Mouse (Mus musculus): ENCODE data around the gene Tgif1. TPM values are rescaled to one million over a fixed set of nuclear protein-coding genes. Genes with fewer than 3 reads are reported as not detected.

Gene Tgif1
- polyA plus RNA-seq, 1 experiment from 2014 or later: 47.2 TPM

DNA sequence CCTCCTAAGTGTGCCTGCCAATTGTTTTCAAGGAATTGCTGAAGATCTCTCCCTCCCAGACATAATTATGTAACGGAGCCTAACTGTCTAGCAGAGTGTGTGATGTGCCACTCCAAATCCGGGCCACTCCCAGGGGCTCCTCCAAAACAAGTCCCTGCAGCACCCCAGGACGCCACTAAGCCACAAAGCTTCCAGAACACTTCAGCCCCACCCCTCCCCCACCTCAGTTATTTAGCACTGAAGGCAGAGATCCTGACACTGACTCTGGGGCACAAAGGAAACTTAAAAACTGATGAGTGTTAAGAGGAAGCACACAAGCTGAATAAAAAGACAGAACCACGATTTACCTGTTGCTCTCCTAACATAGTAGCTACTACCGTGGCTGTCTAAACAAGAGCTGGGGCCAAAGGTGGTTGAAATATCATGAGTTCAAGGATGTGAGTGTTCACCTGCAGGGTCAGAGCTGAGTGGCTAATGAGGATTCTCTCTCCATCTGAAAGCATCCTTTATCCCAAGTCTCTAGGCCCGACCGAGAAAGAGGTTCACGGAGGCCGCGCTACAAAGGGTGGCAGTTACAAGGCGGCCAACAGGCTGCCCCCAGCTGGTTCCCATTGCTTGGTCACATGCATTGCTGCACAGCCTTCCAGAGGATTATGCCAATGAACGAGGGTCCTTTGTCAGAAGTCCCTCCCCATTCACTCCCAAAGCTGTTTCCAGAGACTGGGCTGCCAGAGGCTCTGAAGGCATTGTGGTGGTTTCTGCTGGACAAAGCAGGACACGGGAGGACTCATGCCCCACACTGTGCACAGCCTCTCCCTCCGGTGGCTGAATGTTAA, 19.0 kb upstream of the Tgif1 start:
- WGBS: 12% methylated on average over 14 of the region's 14 CpGs
- H3K9me3 ChIP-seq (ENCODE audit: control insufficient read depth, low read length): no peaks in the 10 kb centered on the region
- H3K27ac ChIP-seq (replicated peaks; ENCODE audit: low read depth, low read length): 0 out of 2 replicates have a peak overlapping the region, but pooled peaks have one; percentile 8
- no peaks in the 10 kb centered on the region for H3K36me3 ChIP-seq (ENCODE audit: control insufficient read depth, insufficient read depth, low read length)
- H3K27me3 ChIP-seq (replicated peaks; ENCODE audit: control insufficient read depth, insufficient read depth, low read length): no peaks in the 10 kb centered on the region
- H3K4me1 ChIP-seq (ENCODE audit: control insufficient read depth, insufficient read depth, low read length): peaks cover 9% of the 10 kb centered on the region; the same call in 1 of the 2 replicates
- peak; percentile 72 for DNase-seq (ENCODE audit: low spot score)
- peak; percentile 70 for ATAC-seq (ENCODE audit: low read depth)
- H3K4me2 ChIP-seq (ENCODE audit: low read depth, low read length): peak overlapping the region; percentile 63
- peak overlapping the region; percentile 54; the same call in 1 of the 2 replicates for H3K9ac ChIP-seq (ENCODE audit: low read depth, low read length)
- H3K4me3 ChIP-seq (ENCODE audit: low read depth, low read length): 0 out of 2 replicates have a peak overlapping the region, but pooled peaks have one; percentile 32

DNA sequence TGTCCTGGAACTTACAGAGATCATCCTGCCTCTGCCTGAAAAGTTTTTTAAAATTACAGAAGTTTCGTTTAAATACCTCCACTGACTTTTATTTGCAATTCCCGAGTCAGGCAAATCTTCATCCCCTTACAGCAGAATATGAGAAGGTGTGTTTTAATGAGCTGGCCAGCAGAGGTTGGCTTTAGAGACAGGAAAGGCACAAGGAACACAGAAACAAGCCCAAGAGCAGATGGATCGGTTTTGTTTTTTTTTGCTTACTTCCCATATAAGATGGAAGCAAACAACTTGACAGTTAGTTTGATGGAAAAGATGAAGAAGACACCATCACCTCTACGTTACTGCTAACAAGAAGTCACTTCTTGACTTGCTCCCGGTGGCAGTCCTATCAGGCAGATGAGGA, 18.3 kb upstream of the Tgif1 start:
- Histone ChIP-seq H3K4me1 (ENCODE audit: control insufficient read depth, insufficient read depth, low read length) (peaks cover 9% of the 10 kb centered on the region; the same call in 1 of the 2 replicates), H3K36me3 (ENCODE audit: control insufficient read depth, insufficient read depth, low read length) (no peaks in the 10 kb centered on the region), H3K27ac (replicated peaks; ENCODE audit: low read depth, low read length) (no peak overlapping the region), H3K9me3 (ENCODE audit: control insufficient read depth, low read length) (no peaks in the 10 kb centered on the region), H3K4me3 (ENCODE audit: low read depth, low read length) (no peak overlapping the region), H3K27me3 (replicated peaks; ENCODE audit: control insufficient read depth, insufficient read depth, low read length) (no peaks in the 10 kb centered on the region), H3K4me2 (ENCODE audit: low read depth, low read length) (no peak overlapping the region), H3K9ac (ENCODE audit: low read depth, low read length) (no peak overlapping the region)
- ATAC-seq (ENCODE audit: low read depth): no peak
- DNase-seq (ENCODE audit: low spot score): no peak
- 56% methylated on average over 5 of the region's 5 CpGs for WGBS

GRCm38 (mm10) chr17:70870581-70870980, 17.2 kb upstream of the Tgif1 start:
- Histone ChIP-seq H3K27ac (replicated peaks; ENCODE audit: low read depth, low read length) (no peak overlapping the region), H3K4me3 (ENCODE audit: low read depth, low read length) (no peak overlapping the region), H3K4me1 (ENCODE audit: control insufficient read depth, insufficient read depth, low read length) (peaks cover 9% of the 10 kb centered on the region; the same call in 1 of the 2 replicates), H3K27me3 (replicated peaks; ENCODE audit: control insufficient read depth, insufficient read depth, low read length) (no peaks in the 10 kb centered on the region), H3K9me3 (ENCODE audit: control insufficient read depth, low read length) (no peaks in the 10 kb centered on the region), H3K4me2 (ENCODE audit: low read depth, low read length) (no peak overlapping the region), H3K36me3 (ENCODE audit: control insufficient read depth, insufficient read depth, low read length) (no peaks in the 10 kb centered on the region), H3K9ac (ENCODE audit: low read depth, low read length) (no peak overlapping the region)
- ATAC-seq (ENCODE audit: low read depth) (no peak), DNase-seq (ENCODE audit: low spot score) (no peak)
- 90% methylated on average over 4 of the region's 4 CpGs for WGBS

- Histone ChIP-seq H3K9ac (ENCODE audit: low read depth, low read length) (no peak overlapping the region), H3K27ac (replicated peaks; ENCODE audit: low read depth, low read length) (no peak overlapping the region), H3K9me3 (ENCODE audit: control insufficient read depth, low read length) (no peaks in the 10 kb centered on the region), H3K4me2 (ENCODE audit: low read depth, low read length) (no peak overlapping the region), H3K27me3 (replicated peaks; ENCODE audit: control insufficient read depth, insufficient read depth, low read length) (no peaks in the 10 kb centered on the region), H3K4me3 (ENCODE audit: low read depth, low read length) (no peak overlapping the region), H3K4me1 (ENCODE audit: control insufficient read depth, insufficient read depth, low read length) (peaks cover 6% of the 10 kb centered on the region; the same call in 1 of the 2 replicates), H3K36me3 (ENCODE audit: control insufficient read depth, insufficient read depth, low read length) (no peaks in the 10 kb centered on the region)
- 89% methylated on average over 5 of the region's 5 CpGs for WGBS
- ATAC-seq (ENCODE audit: low read depth) (no peak), DNase-seq (ENCODE audit: low spot score) (no peak)
Measured at GRCm38 (mm10) chr17:70868577-70869229, 15.4 kb upstream of the Tgif1 start.

DNA sequence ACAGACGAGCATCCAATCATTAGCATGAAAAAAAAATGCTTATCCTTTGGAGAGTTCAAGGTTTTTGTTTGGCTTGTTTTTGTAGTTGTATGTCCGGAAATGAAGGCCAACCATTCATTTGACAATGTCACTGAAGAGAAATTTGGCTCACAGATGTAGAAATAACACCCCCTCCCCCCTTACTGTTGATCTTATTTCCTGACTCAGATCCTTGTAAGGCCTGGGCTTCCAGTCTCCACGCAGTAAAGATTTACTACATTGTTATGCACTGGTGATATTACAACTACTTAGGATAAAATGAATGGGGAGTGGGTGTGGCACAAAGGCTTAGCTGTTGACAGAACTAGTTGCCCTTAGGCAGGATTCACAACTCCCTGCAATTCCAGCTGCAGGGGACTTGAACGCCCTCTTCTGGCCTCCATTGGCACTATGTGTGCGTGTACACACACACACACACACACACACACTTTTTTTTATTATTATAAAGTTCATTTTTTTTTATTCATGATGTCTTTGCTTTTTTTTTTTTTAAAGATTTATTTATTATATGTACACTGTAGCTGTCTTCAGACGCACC, 13.3 kb upstream of the Tgif1 start:
- Histone ChIP-seq H3K4me1 (ENCODE audit: control insufficient read depth, insufficient read depth, low read length) (no peaks in the 10 kb centered on the region), H3K27me3 (replicated peaks; ENCODE audit: control insufficient read depth, insufficient read depth, low read length) (no peaks in the 10 kb centered on the region), H3K27ac (replicated peaks; ENCODE audit: low read depth, low read length) (no peak overlapping the region), H3K9me3 (ENCODE audit: control insufficient read depth, low read length) (no peaks in the 10 kb centered on the region), H3K36me3 (ENCODE audit: control insufficient read depth, insufficient read depth, low read length) (no peaks in the 10 kb centered on the region), H3K9ac (ENCODE audit: low read depth, low read length) (no peak overlapping the region), H3K4me2 (ENCODE audit: low read depth, low read length) (no peak overlapping the region), H3K4me3 (ENCODE audit: low read depth, low read length) (no peak overlapping the region)
- no peak for DNase-seq (ENCODE audit: low spot score)
- ATAC-seq (ENCODE audit: low read depth): no peak
- 82% methylated on average over 6 of the region's 6 CpGs for WGBS

- Histone ChIP-seq H3K27me3 (replicated peaks; ENCODE audit: control insufficient read depth, insufficient read depth, low read length) (no peaks in the 10 kb centered on the region), H3K4me1 (ENCODE audit: control insufficient read depth, insufficient read depth, low read length) (no peaks in the 10 kb centered on the region), H3K9ac (ENCODE audit: low read depth, low read length) (no peak overlapping the region), H3K4me3 (ENCODE audit: low read depth, low read length) (no peak overlapping the region), H3K36me3 (ENCODE audit: control insufficient read depth, insufficient read depth, low read length) (no peaks in the 10 kb centered on the region), H3K4me2 (ENCODE audit: low read depth, low read length) (no peak overlapping the region), H3K9me3 (ENCODE audit: control insufficient read depth, low read length) (no peaks in the 10 kb centered on the region), H3K27ac (replicated peaks; ENCODE audit: low read depth, low read length) (no peak overlapping the region)
- DNase-seq (ENCODE audit: low spot score) (no peak), ATAC-seq (ENCODE audit: low read depth) (no peak)
- WGBS: 88% methylated on average over 5 of the region's 5 CpGs
Measured at GRCm38 (mm10) chr17:70866029-70866428, 12.7 kb upstream of the Tgif1 start.

DNA sequence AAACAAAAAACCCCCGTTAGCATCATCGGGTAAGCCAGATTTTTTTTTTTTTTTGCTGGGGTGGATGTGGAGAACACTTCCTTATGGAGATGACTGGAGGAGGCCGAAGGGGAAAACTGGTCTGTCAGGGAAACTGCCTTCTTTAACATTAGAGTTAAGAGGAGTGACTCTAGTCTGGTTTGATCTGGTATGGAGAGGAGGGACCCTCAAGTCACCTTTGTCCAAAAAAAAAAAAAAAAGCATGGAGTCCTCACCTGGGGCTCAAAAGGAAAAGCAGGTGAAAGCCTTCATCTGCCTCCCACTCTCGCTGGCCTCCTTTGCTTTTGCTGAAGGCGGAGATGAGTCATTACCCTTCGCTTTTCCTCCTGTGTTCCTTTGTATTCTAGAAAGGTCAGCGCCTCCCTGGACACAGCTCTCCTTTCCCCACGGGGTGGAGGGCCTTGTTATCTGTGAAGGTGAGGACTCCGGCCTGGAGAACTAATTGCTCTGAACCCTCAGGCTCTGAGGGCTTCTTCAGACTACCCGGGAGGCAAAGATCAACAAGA, 11.8 kb upstream of the Tgif1 start:
- 77% methylated on average over 10 of the region's 10 CpGs for WGBS

DNA sequence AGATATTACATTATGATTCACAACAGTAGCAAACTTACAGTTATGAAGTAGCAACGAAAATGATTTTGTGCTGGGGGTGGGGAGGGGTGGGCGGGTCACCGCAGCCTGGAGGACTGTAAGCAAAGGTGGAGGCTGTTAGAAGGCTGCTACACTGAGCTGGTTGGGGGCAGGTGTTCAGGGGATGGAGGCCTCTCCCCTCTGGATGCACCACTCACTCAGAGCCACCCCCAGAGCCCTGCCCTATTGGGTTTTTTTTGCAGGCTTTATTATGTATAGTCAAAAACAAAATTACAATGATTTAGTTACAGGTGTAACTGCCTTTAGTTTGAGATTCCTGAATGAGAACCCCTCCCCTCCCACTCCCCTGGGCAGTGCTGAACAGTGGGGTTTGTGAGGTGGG, 11.3 kb upstream of the Tgif1 start:
- H3K9me3 ChIP-seq (ENCODE audit: control insufficient read depth, low read length): no peaks in the 10 kb centered on the region
- no peak overlapping the region for H3K4me2 ChIP-seq (ENCODE audit: low read depth, low read length)
- H3K27ac ChIP-seq (replicated peaks; ENCODE audit: low read depth, low read length): no peak overlapping the region
- H3K4me3 ChIP-seq (ENCODE audit: low read depth, low read length): no peak overlapping the region
- H3K36me3 ChIP-seq (ENCODE audit: control insufficient read depth, insufficient read depth, low read length): no peaks in the 10 kb centered on the region
- 80% methylated on average over 3 of the region's 3 CpGs for WGBS
- no peaks in the 10 kb centered on the region for H3K27me3 ChIP-seq (replicated peaks; ENCODE audit: control insufficient read depth, insufficient read depth, low read length)
- DNase-seq (ENCODE audit: low spot score): no peak
- no peak overlapping the region for H3K9ac ChIP-seq (ENCODE audit: low read depth, low read length)
- no peak for ATAC-seq (ENCODE audit: low read depth)
- no peaks in the 10 kb centered on the region for H3K4me1 ChIP-seq (ENCODE audit: control insufficient read depth, insufficient read depth, low read length)

More for the DNA sequence above, 11.8 kb upstream of the Tgif1 start:
- ATAC-seq (ENCODE audit: low read depth) (no peak), DNase-seq (ENCODE audit: low spot score) (no peak)
- no peak overlapping the region for H3K4me3 ChIP-seq (ENCODE audit: low read depth, low read length)
- no peak overlapping the region for H3K27ac ChIP-seq (replicated peaks; ENCODE audit: low read depth, low read length)
- no peak overlapping the region for H3K4me2 ChIP-seq (ENCODE audit: low read depth, low read length)
- H3K27me3 ChIP-seq (replicated peaks; ENCODE audit: control insufficient read depth, insufficient read depth, low read length): no peaks in the 10 kb centered on the region
- H3K9me3 ChIP-seq (ENCODE audit: control insufficient read depth, low read length): no peaks in the 10 kb centered on the region
- H3K36me3 ChIP-seq (ENCODE audit: control insufficient read depth, insufficient read depth, low read length): no peaks in the 10 kb centered on the region
- H3K9ac ChIP-seq (ENCODE audit: low read depth, low read length): no peak overlapping the region
- H3K4me1 ChIP-seq (ENCODE audit: control insufficient read depth, insufficient read depth, low read length): no peaks in the 10 kb centered on the region
